Mouse (Mus musculus): Measurements from ENCODE around the gene Psmb5. TPM values are rescaled to one million over a fixed set of nuclear protein-coding genes. Genes with fewer than 3 reads are reported as not detected.

Gene Psmb5
- polyA plus RNA-seq, 1 experiment = 87.4 TPM

- H3K27ac ChIP-seq (ENCODE audit: control insufficient read depth, insufficient read depth, low read depth, low read length) = peak overlapping the region; percentile 68
- H3K36me3 ChIP-seq (ENCODE audit: control insufficient read depth, insufficient read depth, low read length) = no peaks in the 10 kb centered on the region
- no peaks in the 10 kb centered on the region for H3K27me3 ChIP-seq (ENCODE audit: control insufficient read depth, insufficient read depth, low read length)
These were observed 25.4 kb downstream of the Psmb5 start for GRCm38 (mm10) chr14:54592319-54592934.

GRCm38 (mm10) chr14:54591056-54591455 is 26.8 kb downstream of the Psmb5 start:
- TF ChIP-seq POLR2A (IDR thresholded peaks at IDR 0.05; ENCODE audit: control insufficient read depth, low read depth, low read length) = no peak
- no peak for TF ChIP-seq CTCF (IDR thresholded peaks at IDR 0.05; ENCODE audit: control insufficient read depth, insufficient read depth, insufficient replicate concordance, low read depth, low read length)
- Histone ChIP-seq H3K4me3 (ENCODE audit: control insufficient read depth, low read depth, low read length) (no peak overlapping the region), H3K36me3 (ENCODE audit: control insufficient read depth, insufficient read depth, low read length) (no peaks in the 10 kb centered on the region), H3K4me1 (ENCODE audit: control insufficient read depth, insufficient read depth, low read length) (peaks cover 11% of the 10 kb centered on the region), H3K27ac (ENCODE audit: control insufficient read depth, insufficient read depth, low read depth, low read length) (no peak overlapping the region), H3K27me3 (ENCODE audit: control insufficient read depth, insufficient read depth, low read length) (no peaks in the 10 kb centered on the region)

More at GRCm38 (mm10) chr14:54592319-54592934, 25.4 kb downstream of the Psmb5 start:
- TF ChIP-seq CTCF (IDR thresholded peaks at IDR 0.05; ENCODE audit: control insufficient read depth, insufficient read depth, insufficient replicate concordance, low read depth, low read length) = no peak
- no peak for TF ChIP-seq POLR2A (IDR thresholded peaks at IDR 0.05; ENCODE audit: control insufficient read depth, low read depth, low read length)
- H3K4me3 ChIP-seq (ENCODE audit: control insufficient read depth, low read depth, low read length) = no peak overlapping the region
- H3K4me1 ChIP-seq (ENCODE audit: control insufficient read depth, insufficient read depth, low read length) = peaks cover 11% of the 10 kb centered on the region

GRCm38 (mm10) chr14:54583681-54584338 is 34.0 kb downstream of the Psmb5 start:
- H3K4me1 ChIP-seq (ENCODE audit: control insufficient read depth, insufficient read depth, low read length) = no peaks in the 10 kb centered on the region
- no peak overlapping the region for H3K27ac ChIP-seq (ENCODE audit: control insufficient read depth, insufficient read depth, low read depth, low read length)
- TF ChIP-seq CTCF (IDR thresholded peaks at IDR 0.05; ENCODE audit: control insufficient read depth, insufficient read depth, insufficient replicate concordance, low read depth, low read length) (peak; percentile 57; the same call in 1 of the 2 replicates), POLR2A (IDR thresholded peaks at IDR 0.05; ENCODE audit: control insufficient read depth, low read depth, low read length) (no peak)
- no peak overlapping the region for H3K4me3 ChIP-seq (ENCODE audit: control insufficient read depth, low read depth, low read length)
- no peaks in the 10 kb centered on the region for H3K36me3 ChIP-seq (ENCODE audit: control insufficient read depth, insufficient read depth, low read length)
- no peaks in the 10 kb centered on the region for H3K27me3 ChIP-seq (ENCODE audit: control insufficient read depth, insufficient read depth, low read length)

GRCm38 (mm10) chr14:54582536-54582935 is 35.3 kb downstream of the Psmb5 start:
- Histone ChIP-seq H3K27me3 (ENCODE audit: control insufficient read depth, insufficient read depth, low read length) (no peaks in the 10 kb centered on the region), H3K27ac (ENCODE audit: control insufficient read depth, insufficient read depth, low read depth, low read length) (no peak overlapping the region), H3K36me3 (ENCODE audit: control insufficient read depth, insufficient read depth, low read length) (no peaks in the 10 kb centered on the region), H3K4me1 (ENCODE audit: control insufficient read depth, insufficient read depth, low read length) (peaks cover 6% of the 10 kb centered on the region), H3K4me3 (ENCODE audit: control insufficient read depth, low read depth, low read length) (no peak overlapping the region)
- TF ChIP-seq POLR2A (IDR thresholded peaks at IDR 0.05; ENCODE audit: control insufficient read depth, low read depth, low read length) (no peak), CTCF (IDR thresholded peaks at IDR 0.05; ENCODE audit: control insufficient read depth, insufficient read depth, insufficient replicate concordance, low read depth, low read length) (no peak)

GRCm38 (mm10) chr14:54579638-54580037 is 38.2 kb downstream of the Psmb5 start:
- Histone ChIP-seq H3K27me3 (ENCODE audit: control insufficient read depth, insufficient read depth, low read length) (no peaks in the 10 kb centered on the region), H3K27ac (ENCODE audit: control insufficient read depth, insufficient read depth, low read depth, low read length) (no peak overlapping the region), H3K4me1 (ENCODE audit: control insufficient read depth, insufficient read depth, low read length) (peaks cover 33% of the 10 kb centered on the region), H3K36me3 (ENCODE audit: control insufficient read depth, insufficient read depth, low read length) (no peaks in the 10 kb centered on the region), H3K4me3 (ENCODE audit: control insufficient read depth, low read depth, low read length) (no peak overlapping the region)
- TF ChIP-seq CTCF (IDR thresholded peaks at IDR 0.05; ENCODE audit: control insufficient read depth, insufficient read depth, insufficient replicate concordance, low read depth, low read length) = no peak
- no peak for TF ChIP-seq POLR2A (IDR thresholded peaks at IDR 0.05; ENCODE audit: control insufficient read depth, low read depth, low read length)

- TF ChIP-seq POLR2A (IDR thresholded peaks at IDR 0.05; ENCODE audit: control insufficient read depth, low read depth, low read length) = no peak
- TF ChIP-seq CTCF (IDR thresholded peaks at IDR 0.05; ENCODE audit: control insufficient read depth, insufficient read depth, insufficient replicate concordance, low read depth, low read length) = no peak; the same call in 1 of the 2 replicates
- H3K4me1 ChIP-seq (ENCODE audit: control insufficient read depth, insufficient read depth, low read length) = peaks cover 41% of the 10 kb centered on the region
These were observed 39.8 kb downstream of the Psmb5 start for GRCm38 (mm10) chr14:54578063-54578462.

GRCm38 (mm10) chr14:54577089-54577982 is 40.5 kb downstream of the Psmb5 start, which contains the start of gene Ajuba:
Gene Ajuba, minus strand, starts transcription at chr14:54577558.
- no peak for TF ChIP-seq CTCF (IDR thresholded peaks at IDR 0.05; ENCODE audit: control insufficient read depth, insufficient read depth, insufficient replicate concordance, low read depth, low read length)
- peak; percentile 46; the same call in 1 of the 2 replicates for TF ChIP-seq POLR2A (IDR thresholded peaks at IDR 0.05; ENCODE audit: control insufficient read depth, low read depth, low read length)

More at GRCm38 (mm10) chr14:54578063-54578462, 39.8 kb downstream of the Psmb5 start:
- peak overlapping the region; percentile 89 for H3K4me3 ChIP-seq (ENCODE audit: control insufficient read depth, low read depth, low read length)
- H3K36me3 ChIP-seq (ENCODE audit: control insufficient read depth, insufficient read depth, low read length) = no peaks in the 10 kb centered on the region
- peak overlapping the region; percentile 93 for H3K27ac ChIP-seq (ENCODE audit: control insufficient read depth, insufficient read depth, low read depth, low read length)
- H3K27me3 ChIP-seq (ENCODE audit: control insufficient read depth, insufficient read depth, low read length) = no peaks in the 10 kb centered on the region

More at GRCm38 (mm10) chr14:54577089-54577982, 40.5 kb downstream of the Psmb5 start, which contains the start of gene Ajuba:
- no peaks in the 10 kb centered on the region for H3K27me3 ChIP-seq (ENCODE audit: control insufficient read depth, insufficient read depth, low read length)
- no peaks in the 10 kb centered on the region for H3K36me3 ChIP-seq (ENCODE audit: control insufficient read depth, insufficient read depth, low read length)
- peak within 1 kb of the TSS; percentile 89 for H3K4me3 ChIP-seq (ENCODE audit: control insufficient read depth, low read depth, low read length)
- peaks cover 44% of the 10 kb centered on the region for H3K4me1 ChIP-seq (ENCODE audit: control insufficient read depth, insufficient read depth, low read length)
- peak within 1 kb of the TSS; percentile 93 for H3K27ac ChIP-seq (ENCODE audit: control insufficient read depth, insufficient read depth, low read depth, low read length)

Measured in testis, adult 2 months (tissue).